Mouse (Mus musculus) T-cell, adult 66 days (primary cell): Measurements from ENCODE around the gene Tjp3. TPM values are rescaled to one million over a fixed set of nuclear protein-coding genes. Genes with fewer than 3 reads are reported as not detected.

Experiments used
- total RNA-seq, 2 experiments: library from RNA; stranded (reverse); gene quantifications; 3 replicates in 1 of 2; 4 replicates in 1 of 2; pipeline ENCODE4 v1.2.4; 2023

The Tjp3 gene
- 1 to 10 TPM; 4.2 to 5.8 TPM for total RNA-seq

GRCm38 (mm10) chr10:81291511-81292104, at the start of gene Tjp3:
TSS of gene Tjp3 (minus strand) at chr10:81291581.

GRCm38 (mm10) chr10:81328386-81328785, 37.0 kb upstream of the Tjp3 start, which contains the start of gene Tbxa2r:
TSS of gene Tbxa2r (plus strand) at chr10:81328731.

GRCm38 (mm10) chr10:81320550-81321347, 29.4 kb upstream of the Tjp3 start, which contains the start of gene Cactin:
TSS of gene Cactin (plus strand) at chr10:81321103.

GRCm38 (mm10) chr10:81292554-81293333, 1.4 kb upstream of the Tjp3 start, which contains the start of gene Pip5k1c:
TSS of gene Pip5k1c (plus strand) at chr10:81292963.

GRCm38 (mm10) chr10:81266211-81267105, 24.9 kb downstream of the Tjp3 start, which contains the start of the genes Mrpl54 and Apba3:
TSS of gene Mrpl54 (minus strand) at chr10:81266934.
TSS of gene Apba3 (plus strand) at chr10:81266960.

GRCm38 (mm10) chr10:81252424-81253419, 38.7 kb downstream of the Tjp3 start, which contains the start of gene Matk:
TSS of gene Matk (plus strand) at chr10:81252935.

GRCm38 (mm10) chr10:81232580-81233225, 58.7 kb downstream of the Tjp3 start, which contains the start of gene Zfr2:
TSS of gene Zfr2 (plus strand) at chr10:81233155.

GRCm38 (mm10) chr10:81230438-81231332, 60.7 kb downstream of the Tjp3 start, which contains the start of gene Atcay:
TSS of gene Atcay (minus strand) at chr10:81230833.

Other genes with a start within 250 kb of the Tjp3 start
- gene Sgta, start 231.4 kb downstream of the Tjp3 start, total RNA-seq = 10 to 100 TPM; 47.1 to 52.0 TPM
- gene Thop1, start 221.5 kb downstream of the Tjp3 start, total RNA-seq = 10 to 100 TPM in 1 of 2 experiments, 1 to 10 TPM in 1; 9.4 to 11.5 TPM
- not detected for gene Creb3l3, start 192.7 kb downstream of the Tjp3 start, total RNA-seq
- 100 to 1,000 TPM; 134 to 145 TPM for gene Map2k2, start 185.7 kb downstream of the Tjp3 start, total RNA-seq
- 10 to 100 TPM; 75.0 to 78.0 TPM for gene Zbtb7a, start 156.4 kb downstream of the Tjp3 start, total RNA-seq
- 10 to 100 TPM; 37.2 to 43.2 TPM for gene Pias4, start 123.7 kb downstream of the Tjp3 start, total RNA-seq
- 1,000 to 10,000 TPM; 2,301 to 2,484 TPM for gene Eef2, start 115.0 kb downstream of the Tjp3 start, total RNA-seq
- 10 to 100 TPM; 62.4 to 62.6 TPM for gene Dapk3, start 108.6 kb downstream of the Tjp3 start, total RNA-seq
- not detected for gene 4930442H23Rik, start 107.7 kb downstream of the Tjp3 start, total RNA-seq
- not detected for gene Nmrk2, start 89.5 kb downstream of the Tjp3 start, total RNA-seq
- 1 to 10 TPM; 1.4 to 2.7 TPM for gene Atcay, start 60.7 kb downstream of the Tjp3 start, total RNA-seq
- gene Zfr2, start 58.4 kb downstream of the Tjp3 start, total RNA-seq = 1 to 10 TPM; 5.2 to 5.5 TPM
- gene Matk, start 38.6 kb downstream of the Tjp3 start, total RNA-seq = 10 to 100 TPM; 16.0 to 20.8 TPM
- 10 to 100 TPM; 78.6 to 84.0 TPM for gene Mrpl54, start 24.6 kb downstream of the Tjp3 start, total RNA-seq
- gene Apba3, start 24.6 kb downstream of the Tjp3 start, total RNA-seq = 10 to 100 TPM; 28.8 to 36.2 TPM
- 100 to 1,000 TPM; 104 to 118 TPM for gene Pip5k1c, start 1.4 kb upstream of the Tjp3 start, total RNA-seq
- gene Cactin, start 29.5 kb upstream of the Tjp3 start, total RNA-seq = 10 to 100 TPM; 48.1 to 49.9 TPM
- gene Tbxa2r, start 37.1 kb upstream of the Tjp3 start, total RNA-seq = 10 to 100 TPM; 30.0 to 30.7 TPM
- gene Gipc3, start 51.7 kb upstream of the Tjp3 start, total RNA-seq = not detected
- gene Hmg20b, start 58.9 kb upstream of the Tjp3 start, total RNA-seq = 10 to 100 TPM; 33.7 to 41.3 TPM
- 10 to 100 TPM in 1 of 2 experiments, 1 to 10 TPM in 1; 5.9 to 10.6 TPM for gene Mfsd12, start 65.9 kb upstream of the Tjp3 start, total RNA-seq
- gene 4930404N11Rik, start 74.2 kb upstream of the Tjp3 start, total RNA-seq = 10 to 100 TPM in 1 of 2 experiments, 1 to 10 TPM in 1; 8.0 to 10.6 TPM
- 10 to 100 TPM; 32.5 to 38.5 TPM for gene Fzr1, start 86.9 kb upstream of the Tjp3 start, total RNA-seq
- 10 to 100 TPM; 38.0 to 44.2 TPM for gene Dohh, start 92.8 kb upstream of the Tjp3 start, total RNA-seq
- 1 to 10 TPM; 3.3 to 5.8 TPM for gene Gm48551, start 92.9 kb upstream of the Tjp3 start, total RNA-seq
- 1 to 10 TPM; 6.1 to 6.4 TPM for gene Gm48552, start 97.4 kb upstream of the Tjp3 start, total RNA-seq
- gene Smim24, start 101.5 kb upstream of the Tjp3 start, total RNA-seq = 1 to 10 TPM; 3.6 to 6.8 TPM
- gene Nfic, start 164.1 kb upstream of the Tjp3 start, total RNA-seq = 10 to 100 TPM; 18.7 to 22.7 TPM
- gene Celf5, start 191.1 kb upstream of the Tjp3 start, total RNA-seq = under 1 TPM in 1 of 2 experiments, not detected in 1; 0.44 TPM
- gene Ncln, start 204.8 kb upstream of the Tjp3 start, total RNA-seq = 100 to 1,000 TPM; 203 to 223 TPM
- gene S1pr4, start 208.6 kb upstream of the Tjp3 start, total RNA-seq = 100 to 1,000 TPM; 155 to 169 TPM
- gene Gna15, start 232.6 kb upstream of the Tjp3 start, total RNA-seq = 10 to 100 TPM; 12.5 to 23.0 TPM